Mouse (Mus musculus): ENCODE results near the gene Bach1.
"Not testable (repeated sequence)": the region's sequence is repeated elsewhere in the genome, so short reads cannot be mapped to it uniquely, and the experiment has no call there.

The Bach1 gene

DNA sequence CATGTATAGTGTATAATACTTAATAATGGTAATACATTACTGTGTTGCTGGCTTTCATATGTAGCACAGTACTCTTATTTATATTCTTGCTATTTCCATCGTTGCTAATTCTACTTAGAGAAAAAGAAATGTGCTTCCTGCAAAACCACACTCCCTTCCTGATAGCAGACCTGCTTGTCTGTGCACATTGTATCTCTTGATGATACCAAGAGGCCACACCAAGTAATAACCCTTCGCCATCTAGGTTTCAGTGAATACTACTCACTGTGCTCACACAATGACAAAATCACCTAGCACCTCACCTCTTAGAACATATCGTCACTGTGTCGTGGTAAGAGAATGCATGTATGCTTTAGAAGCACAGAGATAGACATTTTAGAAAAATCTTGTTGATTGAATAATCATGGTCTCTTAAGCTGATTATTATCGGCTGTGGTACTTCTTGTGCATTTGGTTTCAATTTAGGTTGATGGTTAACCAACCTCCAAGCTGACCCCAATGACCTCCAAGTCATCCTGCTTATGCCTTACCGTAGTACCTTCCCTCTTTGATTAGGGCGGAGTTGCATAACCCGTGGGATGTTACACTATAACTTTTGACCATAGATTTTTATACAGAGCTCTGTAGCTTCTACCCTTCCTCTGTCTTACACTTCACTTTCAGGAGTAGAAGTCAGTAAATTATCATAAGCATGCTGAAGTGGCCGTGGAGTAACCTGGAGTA, 17.7 kb upstream of the Bach1 start:
- CTCF ChIA-PET: interaction anchor here (0.6 kb wide), 1 partner anchor 57 kb away, joined by 7 read pairs; no protein-coding TSS in a partner anchor

DNA sequence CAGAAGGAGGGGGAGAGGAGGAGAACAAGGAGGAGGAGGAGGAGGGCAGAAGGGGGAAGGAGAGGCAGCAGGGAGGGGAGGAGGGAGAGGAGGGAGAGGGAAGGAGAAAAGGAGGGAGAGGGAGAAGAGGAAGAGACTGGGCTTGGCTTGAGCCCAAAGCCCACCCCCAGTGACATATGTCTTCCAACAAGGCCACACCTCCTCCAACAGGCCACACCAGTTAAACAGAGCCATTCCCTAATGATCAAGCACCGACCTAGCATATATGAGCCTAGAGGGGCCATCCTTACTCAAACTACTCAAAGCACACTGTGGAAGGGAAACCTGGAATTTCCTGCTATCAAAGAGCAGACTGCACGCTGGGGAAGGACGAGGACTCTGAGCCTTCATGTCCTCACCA, 16.9 kb upstream of the Bach1 start:
- CTCF ChIA-PET: no interaction called here

DNA sequence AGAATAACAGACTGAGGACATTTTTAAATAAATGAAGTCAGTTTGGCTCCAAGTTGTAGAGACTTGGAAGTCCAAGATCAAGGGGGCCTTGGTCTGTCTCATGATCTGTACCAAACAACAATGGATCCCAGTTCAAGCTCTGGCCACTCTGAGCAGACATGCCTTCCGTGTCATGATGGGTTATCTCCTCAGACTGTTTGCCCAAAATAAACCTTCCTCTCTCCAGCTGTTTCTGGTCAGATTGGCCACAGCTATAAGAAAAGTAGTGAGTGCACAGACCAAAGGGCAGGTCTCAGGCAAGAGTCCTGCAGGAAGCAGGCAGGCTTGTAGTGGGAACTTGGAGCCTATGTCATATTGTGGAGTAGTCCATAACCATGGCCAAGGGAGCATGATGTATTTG, 12.3 kb upstream of the Bach1 start:
- CTCF ChIA-PET: no interaction called here

DNA sequence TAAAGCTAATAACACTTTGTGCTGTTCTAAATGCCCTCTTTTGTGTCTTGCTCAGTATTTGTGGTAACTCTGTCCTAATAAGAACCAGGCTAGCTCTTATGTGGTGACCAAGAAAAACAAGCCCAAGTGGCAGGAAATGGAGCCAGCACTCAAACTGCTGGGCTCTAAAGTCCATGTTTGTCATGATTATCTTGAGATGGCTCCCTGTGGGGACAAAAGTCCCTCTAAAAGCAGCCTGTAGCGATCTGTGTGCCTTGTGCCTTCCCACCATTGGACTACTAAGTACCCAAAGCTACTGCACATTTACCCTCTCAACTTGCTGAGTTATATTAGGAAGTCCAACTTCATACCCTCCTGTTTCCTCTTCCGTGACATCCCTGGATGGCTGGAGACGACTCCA, 11.4 kb upstream of the Bach1 start:
- CTCF ChIA-PET: interaction anchor here (0.6 kb wide), 1 partner anchor 55 kb away, joined by 3 read pairs; no protein-coding TSS in a partner anchor

DNA sequence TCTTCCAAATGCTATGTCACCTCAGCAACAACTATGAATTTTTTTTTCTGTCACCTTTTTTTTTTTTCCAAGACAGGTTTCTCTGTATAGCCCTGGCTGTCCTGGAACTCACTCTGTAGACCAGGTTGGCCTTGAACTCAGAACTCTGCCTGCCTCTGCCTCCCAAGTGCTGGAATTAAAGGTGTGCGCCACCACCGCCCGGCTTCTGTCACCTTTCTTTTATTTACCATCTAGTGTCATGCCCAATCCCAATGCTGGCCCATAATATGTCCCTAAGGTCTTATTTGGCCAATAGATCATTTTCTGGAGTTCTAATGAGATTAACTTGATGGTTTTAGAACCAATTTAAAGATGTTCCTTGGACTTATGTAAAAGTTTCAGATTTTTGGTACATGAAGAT, 10.4 kb upstream of the Bach1 start:
- CTCF ChIA-PET: not testable (repeated sequence)

DNA sequence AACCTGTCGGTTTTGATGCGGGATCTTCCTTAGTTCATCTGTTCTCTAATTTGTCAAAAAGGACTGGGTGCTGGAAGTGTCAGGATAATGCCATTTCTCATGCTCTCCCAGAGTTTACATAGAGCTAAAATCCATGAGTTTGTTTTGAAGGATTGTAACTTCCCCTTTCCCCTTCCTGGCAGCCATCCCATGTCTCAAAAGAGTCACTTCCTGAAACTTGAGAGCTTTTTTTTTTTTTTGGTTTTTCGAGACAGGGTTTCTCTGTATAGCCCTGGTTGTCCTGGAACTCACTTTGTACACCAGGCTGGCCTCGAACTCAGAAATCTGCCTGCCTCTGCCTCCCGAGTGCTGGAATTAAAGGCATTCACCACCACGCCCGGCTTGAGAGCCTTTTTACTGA, 9.9 kb upstream of the Bach1 start:
- CTCF ChIA-PET: not testable (repeated sequence)

DNA sequence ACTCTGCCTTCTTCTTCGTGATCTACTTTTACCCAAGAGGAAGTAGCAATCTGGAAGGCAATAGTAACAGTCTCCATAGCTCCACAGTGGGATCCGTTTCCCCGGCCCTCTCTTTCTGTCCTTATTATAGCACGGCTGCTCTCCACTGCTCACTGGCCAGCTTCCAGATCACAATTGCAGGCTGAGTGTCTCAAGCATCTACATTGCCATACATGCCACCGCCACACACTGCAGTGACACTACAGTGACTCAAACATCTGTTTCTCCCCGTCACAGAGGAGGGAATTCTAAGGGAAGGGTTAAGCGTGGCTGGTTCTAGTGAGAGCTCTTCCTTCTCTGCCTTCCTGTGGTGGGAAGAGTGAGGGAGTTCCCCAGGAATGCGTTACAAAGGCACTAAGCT, 9.5 kb upstream of the Bach1 start:
- CTCF ChIA-PET: no interaction called here

DNA sequence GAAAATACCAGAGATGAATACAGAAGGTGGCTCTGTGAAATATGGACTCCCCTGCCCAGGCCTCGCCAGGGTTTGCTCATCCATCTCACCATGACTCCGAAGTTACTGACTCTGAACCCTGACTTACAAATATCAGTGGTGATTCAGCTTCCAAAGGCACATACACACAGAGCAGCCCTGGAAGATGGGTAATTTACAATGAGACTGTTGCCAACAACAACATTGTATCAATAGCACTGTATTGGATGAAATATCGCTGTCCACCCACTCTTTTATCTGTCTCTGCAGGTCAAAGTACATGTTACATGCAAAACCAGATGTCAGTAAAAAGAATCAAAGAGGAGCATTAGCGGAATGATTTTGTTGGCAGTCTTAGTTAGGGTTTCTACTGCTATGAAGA, 8.2 kb upstream of the Bach1 start:
- CTCF ChIA-PET: no interaction called here

DNA sequence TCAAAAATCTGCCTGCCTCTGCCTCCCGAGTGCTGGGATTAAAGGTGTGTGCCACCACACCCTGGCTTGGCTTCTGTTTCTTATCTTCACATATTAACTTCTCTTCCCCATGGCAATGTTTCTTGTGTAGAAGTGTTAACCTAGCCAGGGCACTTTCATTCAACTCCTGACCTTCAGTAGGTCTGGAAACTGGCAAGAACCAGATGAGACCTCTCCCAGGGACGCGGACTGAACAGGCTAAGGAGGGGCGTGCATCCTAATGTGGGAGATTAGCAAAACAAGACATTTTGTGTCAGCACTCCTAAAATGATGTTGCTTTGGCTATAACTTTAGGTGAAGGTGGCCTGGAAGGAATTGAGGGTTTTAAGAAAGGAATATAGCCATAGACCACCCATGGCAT, 7.6 kb upstream of the Bach1 start:
- CTCF ChIA-PET: no interaction called here

DNA sequence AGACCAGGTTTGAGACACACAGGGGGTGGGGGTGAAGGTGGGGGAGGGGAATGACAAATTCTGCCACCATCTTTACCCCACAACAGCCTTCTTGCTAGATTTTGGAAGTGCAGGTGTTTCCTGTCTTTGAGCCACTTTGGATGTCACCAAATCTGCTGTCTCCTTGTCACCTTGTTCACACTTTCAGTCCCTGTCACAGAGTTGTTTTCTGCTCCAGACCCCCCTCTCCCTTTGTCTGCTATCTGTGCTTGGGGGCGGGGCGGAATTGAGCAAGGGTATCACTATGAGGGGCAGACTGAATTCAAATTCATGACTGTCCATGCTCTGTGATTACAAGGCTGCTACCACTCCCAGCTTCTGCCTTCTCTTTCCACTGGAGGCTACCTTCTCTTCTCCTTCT, 6.2 kb upstream of the Bach1 start:
- CTCF ChIA-PET: interaction anchor here (0.6 kb wide), 1 partner anchor 31 kb away, joined by 6 read pairs; no protein-coding TSS in a partner anchor

DNA sequence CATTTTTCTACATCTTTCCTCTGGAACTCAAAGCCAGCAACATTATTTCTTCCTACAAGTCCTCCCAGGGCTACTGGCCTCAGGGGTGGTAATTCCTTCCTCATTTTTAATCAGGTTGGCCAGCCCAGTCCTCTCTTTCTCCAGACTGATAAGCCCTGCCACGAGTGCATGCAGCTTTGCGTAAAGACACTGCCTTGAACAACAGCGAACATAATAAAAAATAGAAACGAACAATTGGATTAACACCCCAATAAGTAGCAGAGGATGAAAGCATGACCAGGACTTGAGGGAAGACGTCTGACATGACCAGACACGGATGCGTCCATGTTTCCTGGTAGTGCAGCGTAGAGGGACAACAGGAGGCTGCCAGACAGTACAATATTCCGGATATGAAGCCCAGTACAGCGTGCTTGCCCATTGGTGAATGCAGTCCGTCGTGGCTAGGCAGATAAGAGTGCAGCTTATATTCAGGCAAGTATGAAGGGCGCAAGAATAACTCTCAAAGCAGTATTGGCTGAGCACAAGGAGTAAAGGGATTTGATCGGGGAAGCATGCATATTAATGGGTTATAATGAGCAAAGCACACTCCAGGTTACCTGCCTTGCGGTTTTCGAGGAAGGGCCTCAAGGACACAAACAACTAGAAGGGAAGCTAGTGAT, 909 bp upstream of the Bach1 start:
- CTCF ChIA-PET: interaction anchor here (0.5 to 0.6 kb wide), 2 partner anchors 103 to 119 kb away, joined by 3 to 13 read pairs; no protein-coding TSS in a partner anchor

DNA sequence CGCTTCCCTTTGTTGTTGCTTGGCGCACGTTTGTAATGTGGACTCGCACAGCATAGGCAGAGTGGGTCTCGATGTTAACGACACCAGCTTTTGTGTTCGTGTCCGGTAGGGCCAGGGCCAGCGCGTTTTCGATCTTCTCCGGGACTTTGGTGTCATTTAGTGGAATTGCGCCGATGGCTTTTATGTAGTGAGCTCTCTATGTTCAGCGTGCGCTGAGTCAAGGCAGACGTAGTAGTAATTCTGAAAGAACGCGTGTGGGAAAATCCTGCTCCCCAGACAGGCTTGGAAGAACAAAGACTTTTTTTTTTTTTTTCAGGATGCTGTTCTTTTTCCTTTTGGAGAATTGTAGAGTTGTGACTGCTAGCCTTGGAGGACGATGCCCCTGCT, 554 bp downstream of the Bach1 start:
- CTCF ChIA-PET: interaction anchor here (0.6 kb wide), 1 partner anchor 10 kb away, joined by 3 read pairs; no protein-coding TSS in a partner anchor

DNA sequence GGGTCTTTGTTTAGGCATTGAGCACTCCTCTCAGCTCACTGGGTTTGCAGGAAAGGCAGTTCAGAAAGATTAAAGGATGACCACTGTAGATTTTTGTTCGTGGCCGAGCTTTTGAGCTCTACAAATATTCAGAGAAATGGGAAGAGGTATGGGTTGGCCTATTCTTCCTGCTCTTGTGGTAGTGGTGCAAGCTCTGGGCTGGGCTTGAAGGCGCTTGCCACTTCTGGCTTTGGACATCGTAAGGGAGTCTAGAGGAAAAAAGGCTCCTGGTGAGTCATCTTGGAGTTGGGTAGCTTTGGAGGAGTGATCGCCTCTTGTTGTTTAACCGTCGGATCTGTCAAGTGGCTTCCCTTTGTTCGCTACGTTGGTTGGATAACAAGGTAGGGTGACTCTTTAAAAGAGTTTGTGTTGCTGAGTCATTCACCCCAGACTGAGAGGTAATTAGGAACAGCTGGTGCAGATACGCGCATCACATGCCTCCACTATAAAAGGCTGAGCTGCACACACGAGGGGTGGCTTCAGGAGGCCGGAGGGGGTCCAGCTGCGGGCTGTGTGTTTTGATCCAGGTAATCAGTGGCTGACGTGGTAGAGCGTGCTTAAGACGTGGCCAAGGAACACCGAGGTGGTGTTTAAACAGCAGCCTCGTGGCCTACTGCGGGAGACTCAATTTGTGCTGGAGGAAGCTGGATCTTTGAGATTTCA, 1.1 kb downstream of the Bach1 start:
- CTCF ChIA-PET: interaction anchor here (0.6 kb wide), 1 partner anchor 10 kb away, joined by 3 read pairs; no protein-coding TSS in a partner anchor

DNA sequence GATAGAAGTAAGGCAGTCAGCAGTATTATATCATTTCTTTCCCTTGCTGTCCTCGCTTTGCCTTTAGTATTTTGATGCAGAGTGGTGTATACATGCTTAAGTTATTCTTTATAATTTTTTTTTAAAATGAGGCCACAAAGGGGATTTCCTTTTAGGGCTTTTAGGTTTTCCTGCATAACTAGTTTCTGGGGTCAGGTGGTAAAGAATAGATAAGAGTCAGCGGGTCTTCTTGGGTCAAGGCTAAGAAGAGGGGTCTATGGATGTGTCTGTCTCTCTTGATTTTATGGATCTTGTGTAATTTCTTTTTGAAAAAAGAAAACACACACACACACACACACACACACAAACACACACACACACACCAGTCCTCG, 1.6 kb downstream of the Bach1 start:
- CTCF ChIA-PET: no interaction called here

DNA sequence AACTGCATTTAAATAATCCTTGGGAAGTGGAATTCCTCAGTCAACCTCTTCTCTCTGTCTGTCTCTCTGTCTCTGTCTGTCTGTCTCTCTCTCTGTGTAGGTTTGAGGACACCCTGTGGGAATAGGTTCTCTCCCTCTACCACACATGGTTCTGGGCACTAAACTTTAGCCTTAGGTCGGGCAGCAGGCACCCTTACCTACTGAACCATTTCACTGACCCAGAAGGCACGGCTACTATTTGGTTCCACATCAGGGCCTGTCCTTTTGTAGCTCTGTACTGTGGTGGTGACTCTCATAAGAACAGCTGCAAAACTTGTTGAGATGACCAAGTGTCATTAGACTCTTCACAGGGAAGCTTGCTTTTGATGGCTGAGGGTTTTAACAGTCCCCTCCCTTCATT, 3.1 kb downstream of the Bach1 start:
- CTCF ChIA-PET: no interaction called here

DNA sequence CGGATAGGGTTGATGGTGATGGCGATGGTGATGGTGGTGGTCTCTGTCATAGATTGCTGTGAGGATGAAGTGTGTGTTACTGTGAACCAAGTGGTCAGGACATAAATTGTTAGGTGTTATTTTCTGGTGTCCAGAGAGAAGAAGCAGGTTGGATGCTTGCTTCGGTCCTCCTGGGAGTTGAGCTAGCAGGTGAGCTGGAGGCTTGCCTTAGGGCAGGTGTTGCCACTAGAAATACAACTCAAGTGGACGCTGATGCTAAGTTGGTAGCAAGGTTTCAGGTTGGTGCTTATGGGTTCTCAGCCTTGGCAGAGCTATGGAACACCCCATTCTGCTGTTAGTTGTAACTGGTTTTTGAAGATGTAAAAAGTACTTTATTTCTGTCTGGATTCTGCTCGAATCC, 4.1 kb downstream of the Bach1 start:
- CTCF ChIA-PET: no interaction called here

DNA sequence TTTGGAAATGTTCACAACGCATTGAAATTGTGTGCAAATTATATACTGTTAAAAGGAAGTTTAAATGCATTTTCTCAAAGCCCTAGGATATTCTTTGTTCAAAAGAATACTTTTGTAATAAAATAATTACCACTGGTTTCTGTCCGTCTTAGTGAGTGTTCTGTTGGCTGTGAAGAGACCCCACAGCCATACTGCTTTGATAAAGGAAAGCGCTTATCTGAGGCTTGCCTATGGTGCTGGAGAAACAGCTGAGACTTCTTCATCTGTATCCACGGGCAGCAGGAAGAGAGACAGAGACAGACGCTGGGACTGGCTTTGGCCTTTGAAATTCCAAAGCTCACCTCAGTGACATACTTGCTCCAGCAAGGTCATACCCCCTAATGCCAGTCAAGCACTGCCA, 5.5 kb downstream of the Bach1 start:
- CTCF ChIA-PET: no interaction called here

DNA sequence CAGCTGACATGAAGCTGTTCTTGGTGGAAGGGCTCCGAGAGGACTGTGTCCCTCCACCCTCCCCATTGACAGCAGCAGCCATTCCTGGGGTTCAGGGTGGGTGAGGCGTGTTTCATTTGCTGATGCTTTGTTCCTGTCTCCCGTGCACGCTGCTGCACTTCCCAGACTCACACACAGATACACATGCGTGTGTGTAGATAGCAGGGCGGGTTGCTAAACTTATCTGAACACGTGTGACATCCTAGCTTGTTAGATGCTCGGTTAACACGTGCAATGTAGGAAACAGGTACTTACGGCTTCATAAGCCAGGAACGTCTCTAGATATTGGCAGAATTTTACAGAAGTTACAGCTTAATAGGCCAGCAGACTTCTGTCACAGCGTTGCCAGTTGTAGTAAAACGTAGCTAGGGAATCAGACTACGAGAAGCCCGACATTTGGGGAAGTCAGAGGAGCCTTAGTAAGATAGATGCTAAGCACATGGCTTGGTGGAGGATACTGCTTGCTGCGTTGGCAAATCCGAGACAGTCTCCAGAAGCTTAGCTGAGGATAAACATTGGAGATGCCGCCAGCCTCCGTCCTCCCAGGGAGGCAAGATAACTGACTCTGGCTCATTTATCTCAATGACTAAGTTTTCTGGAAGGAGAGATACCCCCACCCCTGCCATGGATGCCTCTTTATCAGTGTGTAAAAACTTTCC, 7.3 kb downstream of the Bach1 start:
- CTCF ChIA-PET: interaction anchor here (0.6 kb wide), 1 partner anchor 269 kb away, joined by 3 read pairs; no protein-coding TSS in a partner anchor

DNA sequence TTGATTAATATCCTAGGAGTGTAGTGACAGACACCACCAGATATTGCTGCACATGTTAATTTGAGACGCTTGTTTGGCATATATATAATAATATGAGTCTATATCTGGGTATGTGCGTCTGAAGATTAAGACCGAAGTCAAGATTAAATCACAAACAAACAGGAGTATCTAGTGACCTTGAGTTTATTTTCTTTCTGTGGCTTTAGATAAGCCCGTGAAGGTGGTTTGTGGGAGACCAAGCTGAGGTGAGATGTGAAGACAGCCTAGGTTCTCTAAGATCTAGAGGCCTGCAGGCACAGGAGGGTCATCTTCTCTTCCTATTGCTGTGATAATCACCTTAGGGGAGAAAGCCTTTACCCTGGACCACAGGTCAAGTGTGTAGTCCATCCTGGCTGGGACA, 8.6 kb downstream of the Bach1 start:
- CTCF ChIA-PET: interaction anchor here (0.6 kb wide), 1 partner anchor 39 kb away, joined by 10 read pairs; no protein-coding TSS in a partner anchor

DNA sequence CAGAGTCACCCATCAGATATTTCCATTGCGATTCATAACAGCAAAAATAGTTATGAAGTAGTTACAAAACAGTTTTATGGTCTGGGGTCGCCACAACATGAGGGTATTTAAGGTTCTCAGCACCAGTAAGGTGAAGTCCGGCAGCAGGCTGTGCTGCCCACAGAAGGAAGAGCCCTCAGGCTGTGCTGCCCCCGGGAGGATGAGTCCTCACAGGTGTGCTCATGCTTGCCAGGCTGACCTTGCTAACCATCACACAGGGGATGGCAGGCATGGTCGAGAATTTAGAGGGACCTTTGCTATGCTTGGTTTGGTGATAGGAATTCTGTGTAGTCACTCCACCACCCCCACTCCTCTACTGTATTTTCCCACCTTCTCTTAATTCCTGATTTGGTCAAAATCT, 9.8 kb downstream of the Bach1 start:
- CTCF ChIA-PET: no interaction called here

DNA sequence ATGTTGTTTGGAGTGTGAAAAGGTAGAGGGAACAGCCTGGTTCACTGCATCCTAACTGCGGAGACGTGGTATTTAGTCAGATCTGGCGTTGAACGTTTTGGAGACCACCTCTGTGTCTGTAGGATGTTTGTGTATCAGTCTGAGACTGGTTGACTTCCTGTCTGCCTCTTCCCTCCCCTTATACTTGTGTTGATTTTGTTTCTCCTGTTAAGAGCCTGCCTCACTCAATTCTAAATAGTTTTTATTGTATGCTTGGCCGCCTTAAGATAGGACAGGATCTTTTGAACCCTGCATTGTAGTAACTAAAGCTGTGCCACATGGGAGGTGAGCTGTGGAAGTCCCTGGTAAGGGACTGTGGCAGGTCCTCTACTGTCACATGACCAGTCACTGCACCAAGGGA, 10.4 kb downstream of the Bach1 start:
- CTCF ChIA-PET: interaction anchor here (0.5 to 0.7 kb wide), 2 partner anchors 10 to 15 kb away, joined by 3 read pairs; no protein-coding TSS in a partner anchor

DNA sequence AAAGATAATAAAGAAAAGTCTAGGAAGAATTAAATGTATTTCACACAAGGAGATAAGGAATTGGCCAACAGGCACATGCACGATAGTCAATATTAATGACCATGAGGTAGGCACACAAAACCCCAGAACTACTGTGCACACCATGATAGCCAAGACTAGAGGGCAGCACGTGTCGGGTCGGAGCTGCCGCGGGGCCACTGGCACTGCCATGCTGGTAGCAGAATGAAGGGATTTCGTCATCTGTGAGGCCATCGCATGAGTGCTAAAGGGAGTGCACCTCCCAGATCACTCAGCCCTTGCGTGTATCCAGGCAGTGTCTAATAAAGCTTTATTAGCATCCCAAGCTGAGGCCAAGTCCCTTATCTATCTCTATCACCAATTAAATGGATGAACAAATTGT, 11.2 kb downstream of the Bach1 start:
- CTCF ChIA-PET: interaction anchor here (0.5 to 0.6 kb wide), 2 partner anchors 14 to 40 kb away, joined by 3 read pairs; no protein-coding TSS in a partner anchor
